Mouse (Mus musculus): ENCODE data around the gene C2cd4c.

DNA sequence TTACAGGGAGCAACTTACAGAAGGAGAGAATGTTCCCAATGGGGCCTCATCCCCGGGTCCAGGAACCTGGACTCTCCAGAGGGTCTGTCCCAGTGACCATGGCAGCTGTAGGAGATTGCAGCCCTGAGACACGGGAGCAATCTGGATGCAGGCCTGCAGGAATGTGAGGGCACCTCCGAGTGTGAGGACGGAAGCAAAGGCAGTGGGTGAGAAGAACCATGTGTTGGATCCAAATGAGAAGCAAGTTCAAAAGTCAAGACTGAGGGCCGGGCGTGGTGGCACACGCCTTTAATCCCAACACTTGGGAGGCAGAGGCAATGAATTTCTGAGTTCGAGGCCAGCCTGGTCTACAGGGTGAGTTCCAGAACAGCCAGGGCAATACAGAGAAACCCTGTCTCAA lies 32.3 kb downstream of the C2cd4c start:
- TF ChIP-seq CTCF (IDR thresholded peaks at IDR 0.05; ENCODE audit: low read depth), result no peak
- TF ChIP-seq EP300 (IDR thresholded peaks at IDR 0.05; ENCODE audit: low read depth), result no peak
